Mouse (Mus musculus): ENCODE results near the gene 9130019O22Rik. TPM values are rescaled to one million over a fixed set of nuclear protein-coding genes. Genes with fewer than 3 reads are reported as not detected.
"Not testable (repeated sequence)": the region's sequence is repeated elsewhere in the genome, so short reads cannot be mapped to it uniquely, and the experiment has no call there.

9130019O22Rik gene
- polyA plus RNA-seq, 1 experiment from 2014 or later: 3.9 TPM

DNA sequence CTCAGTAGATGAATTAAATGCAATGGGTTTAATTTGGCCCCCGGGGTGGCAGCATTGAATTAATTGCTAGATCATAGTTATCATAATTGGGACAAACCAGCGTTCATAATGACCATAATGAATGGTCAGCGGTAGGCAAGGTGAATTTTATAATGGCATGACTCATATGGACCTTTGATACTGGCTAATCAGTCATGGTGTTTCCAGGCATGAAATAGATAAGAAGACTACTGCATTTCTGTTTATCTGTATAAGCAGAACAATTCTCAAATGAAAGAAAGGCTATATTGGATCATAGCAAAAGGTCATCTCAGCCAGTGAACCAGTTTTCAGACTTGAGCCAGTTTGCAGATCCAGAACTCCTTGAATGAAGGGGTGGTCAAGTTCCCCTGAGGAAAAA lies 13.4 kb upstream of the 9130019O22Rik start:
- no peaks in the 10 kb centered on the region for H3K27me3 ChIP-seq
- H3K36me3 ChIP-seq: no peaks in the 10 kb centered on the region
- H3K4me3 ChIP-seq: no peak overlapping the region
- H3K9ac ChIP-seq: no peak overlapping the region
- ATAC-seq (ENCODE audit: low FRiP score, low read depth): no peak
- no peaks in the 10 kb centered on the region for H3K4me1 ChIP-seq (replicated peaks)
- no peak overlapping the region for H3K27ac ChIP-seq (replicated peaks)
- no peak overlapping the region for H3K4me2 ChIP-seq
- no peaks in the 10 kb centered on the region for H3K9me3 ChIP-seq
- WGBS: 69% methylated on average over 3 of the region's 3 CpGs

DNA sequence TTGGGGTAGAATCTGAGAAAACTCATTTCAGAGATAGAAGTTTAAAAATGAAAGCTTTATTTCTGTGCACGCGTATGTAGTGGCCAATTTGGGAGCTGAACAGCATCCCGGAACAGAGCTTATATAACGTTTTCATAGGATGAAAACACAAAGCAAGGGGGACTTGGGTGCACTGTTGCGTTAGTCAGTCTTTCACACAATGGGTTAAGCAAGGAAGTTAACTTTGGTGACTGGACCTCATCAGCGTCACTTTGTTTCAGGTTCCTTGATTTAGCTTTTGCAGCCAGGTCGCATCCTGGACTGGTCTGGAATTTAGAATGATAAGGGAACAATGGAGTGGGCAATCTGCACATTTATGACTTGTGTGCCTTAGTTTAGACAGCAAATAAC lies 7.0 kb upstream of the 9130019O22Rik start:
- no peaks in the 10 kb centered on the region for H3K9me3 ChIP-seq
- ATAC-seq (ENCODE audit: low FRiP score, low read depth): no peak
- H3K27ac ChIP-seq (replicated peaks): peak overlapping the region; percentile 91
- 28% methylated on average over 7 of the region's 7 CpGs for WGBS
- peaks cover 16% of the 10 kb centered on the region for H3K4me1 ChIP-seq (replicated peaks)
- no peaks in the 10 kb centered on the region for H3K36me3 ChIP-seq
- no peaks in the 10 kb centered on the region for H3K27me3 ChIP-seq
- H3K4me3 ChIP-seq: peak overlapping the region; percentile 79
- H3K9ac ChIP-seq: peak overlapping the region; percentile 34
- peak overlapping the region; percentile 60 for H3K4me2 ChIP-seq

DNA sequence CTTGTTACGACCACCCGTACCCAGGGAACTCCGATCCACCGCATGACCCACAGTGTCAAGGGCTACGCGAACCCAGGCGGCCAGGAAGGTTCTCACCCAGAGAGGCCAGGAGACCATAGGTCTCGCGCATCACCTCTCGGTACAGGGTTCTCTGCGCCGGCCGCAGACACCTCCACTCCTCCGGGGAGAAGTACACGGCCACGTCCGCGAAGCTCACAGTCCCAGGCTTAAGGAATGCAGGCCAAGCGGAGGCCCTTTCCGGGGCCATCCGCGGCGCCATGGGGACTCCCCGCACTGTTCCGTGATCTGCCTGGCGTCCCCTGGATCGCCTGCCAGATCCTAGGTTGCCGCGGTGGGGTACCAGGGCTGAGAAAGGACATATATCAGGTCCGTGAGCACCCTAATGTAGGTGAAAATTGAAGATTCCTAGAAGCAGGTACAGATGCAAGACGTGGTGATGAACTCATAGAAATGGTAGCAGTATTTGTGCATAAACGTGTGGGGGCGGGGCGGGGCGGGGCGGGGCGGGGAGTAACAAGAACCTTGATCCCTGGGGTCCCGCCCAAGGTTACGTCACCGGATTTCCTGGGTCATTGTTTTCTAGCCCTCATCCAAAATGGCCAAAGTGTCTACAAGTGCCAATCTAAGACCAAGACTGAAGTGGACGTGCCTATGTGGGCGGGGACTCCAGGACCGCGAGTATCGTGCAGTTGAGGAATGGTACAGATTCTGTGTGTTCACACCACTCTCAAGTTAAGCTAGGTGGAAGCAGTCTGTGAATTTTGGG lies 6.4 kb upstream of the 9130019O22Rik start, which contains the start of gene E430018J23Rik:
Gene E430018J23Rik (minus strand): TSS at position 473 of the 787 bp plus-strand sequence.
- peak; percentile 95 for ATAC-seq (ENCODE audit: low FRiP score, low read depth)
- no peaks in the 10 kb centered on the region for H3K9me3 ChIP-seq
- H3K9ac ChIP-seq: peak within 1 kb of the TSS; percentile 85
- H3K36me3 ChIP-seq: no peaks in the 10 kb centered on the region
- peak within 1 kb of the TSS; percentile 91 for H3K27ac ChIP-seq (replicated peaks)
- H3K4me3 ChIP-seq: peak within 1 kb of the TSS; percentile 79
- no peaks in the 10 kb centered on the region for H3K27me3 ChIP-seq
- peaks cover 16% of the 10 kb centered on the region for H3K4me1 ChIP-seq (replicated peaks)
- peak within 1 kb of the TSS; percentile 60 for H3K4me2 ChIP-seq
- under 1% methylated on average over 45 of the region's 45 CpGs for WGBS

DNA sequence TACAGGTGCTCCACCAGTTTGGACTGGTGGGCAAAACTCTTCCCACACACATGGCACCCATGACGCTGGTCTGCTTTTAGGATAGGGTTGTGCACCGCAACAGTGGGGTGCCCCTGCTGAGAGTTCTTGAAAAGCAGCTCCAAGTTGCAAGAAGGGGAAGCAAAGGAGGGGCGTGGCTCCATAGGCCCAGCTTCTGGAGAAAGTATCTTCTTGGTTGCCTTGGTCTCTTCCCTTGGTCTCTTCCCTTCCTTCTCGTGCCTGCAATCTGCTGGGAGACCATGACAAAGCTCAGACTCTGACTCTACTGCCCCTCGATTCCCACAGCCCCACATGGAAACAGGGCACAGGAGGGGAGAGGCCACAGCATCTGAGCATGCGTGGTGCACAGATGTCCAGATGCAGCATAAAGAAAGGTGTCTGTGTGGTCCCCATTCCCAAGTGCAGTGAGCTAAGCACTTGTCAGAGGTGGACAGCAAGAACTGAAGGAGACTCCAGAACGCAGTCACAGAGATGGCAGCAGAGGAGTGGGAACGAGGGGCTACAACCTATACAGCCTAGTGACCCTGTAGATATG lies 5.4 kb upstream of the 9130019O22Rik start:
- WGBS: 91% methylated on average over 8 of the region's 8 CpGs
- Histone ChIP-seq H3K4me3 (peak overlapping the region; percentile 79), H3K4me2 (peak overlapping the region; percentile 60), H3K9me3 (no peaks in the 10 kb centered on the region), H3K27ac (replicated peaks) (peak overlapping the region; percentile 91; the same call in 1 of the 2 replicates), H3K27me3 (no peaks in the 10 kb centered on the region), H3K9ac (peak overlapping the region; percentile 85; the same call in 1 of the 2 replicates), H3K36me3 (no peaks in the 10 kb centered on the region), H3K4me1 (replicated peaks) (peaks cover 16% of the 10 kb centered on the region)
- no peak for ATAC-seq (ENCODE audit: low FRiP score, low read depth)

DNA sequence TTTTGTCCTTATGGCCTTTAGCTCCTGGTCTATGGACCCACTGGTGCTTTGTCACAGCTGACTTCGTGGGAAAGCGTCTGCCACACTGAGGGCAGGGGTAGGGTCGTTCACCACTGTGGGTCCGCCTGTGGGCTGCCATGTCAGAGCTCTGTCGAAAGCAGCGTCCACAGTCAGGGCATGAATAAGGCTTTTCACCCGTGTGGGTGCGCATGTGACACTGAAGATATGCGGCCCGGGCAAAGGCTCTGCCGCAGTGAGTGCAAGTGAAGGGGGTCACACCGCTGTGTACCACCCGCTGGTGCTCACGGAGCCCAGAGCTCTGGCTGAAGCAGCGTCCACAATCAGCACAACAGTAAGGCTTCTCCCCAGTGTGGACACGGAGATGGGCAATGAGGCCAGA lies 4.6 kb upstream of the 9130019O22Rik start:
- Histone ChIP-seq H3K9me3 (no peaks in the 10 kb centered on the region), H3K36me3 (no peaks in the 10 kb centered on the region), H3K4me2 (no peak overlapping the region), H3K27me3 (no peaks in the 10 kb centered on the region), H3K9ac (no peak overlapping the region), H3K27ac (replicated peaks) (no peak overlapping the region), H3K4me3 (no peak overlapping the region), H3K4me1 (replicated peaks) (peaks cover 16% of the 10 kb centered on the region)
- ATAC-seq (ENCODE audit: low FRiP score, low read depth): no peak
- 95% methylated on average over 16 of the region's 16 CpGs for WGBS

DNA sequence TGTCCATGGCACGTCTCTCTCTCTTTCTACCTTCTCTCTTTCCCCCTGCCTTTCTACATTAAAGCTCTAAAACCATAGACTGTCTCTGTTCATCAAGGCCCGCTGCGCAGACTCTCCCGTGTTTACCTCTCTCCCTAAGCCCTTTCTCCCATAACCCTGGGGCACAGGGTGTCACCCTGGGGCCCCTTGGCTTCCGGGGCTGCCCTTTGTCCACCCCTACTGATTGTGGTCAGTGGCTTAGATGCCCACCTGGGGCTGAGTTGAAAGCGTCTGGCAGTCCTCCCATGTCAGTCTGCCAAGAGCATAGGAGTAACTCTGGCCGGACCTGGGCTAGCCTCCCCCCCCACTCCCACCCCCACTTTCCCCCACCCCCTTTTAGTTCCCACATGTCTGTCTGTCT lies 3.3 kb upstream of the 9130019O22Rik start:
- WGBS: 76% methylated on average over 7 of the region's 7 CpGs
- H3K27me3 ChIP-seq: no peaks in the 10 kb centered on the region
- H3K27ac ChIP-seq (replicated peaks): no peak overlapping the region
- H3K36me3 ChIP-seq: peaks cover 3% of the 10 kb centered on the region; the same call in 1 of the 2 replicates
- no peak for ATAC-seq (ENCODE audit: low FRiP score, low read depth)
- peaks cover 22% of the 10 kb centered on the region for H3K4me1 ChIP-seq (replicated peaks)
- H3K9ac ChIP-seq: no peak overlapping the region
- H3K4me2 ChIP-seq: no peak overlapping the region
- H3K4me3 ChIP-seq: no peak overlapping the region
- no peaks in the 10 kb centered on the region for H3K9me3 ChIP-seq

DNA sequence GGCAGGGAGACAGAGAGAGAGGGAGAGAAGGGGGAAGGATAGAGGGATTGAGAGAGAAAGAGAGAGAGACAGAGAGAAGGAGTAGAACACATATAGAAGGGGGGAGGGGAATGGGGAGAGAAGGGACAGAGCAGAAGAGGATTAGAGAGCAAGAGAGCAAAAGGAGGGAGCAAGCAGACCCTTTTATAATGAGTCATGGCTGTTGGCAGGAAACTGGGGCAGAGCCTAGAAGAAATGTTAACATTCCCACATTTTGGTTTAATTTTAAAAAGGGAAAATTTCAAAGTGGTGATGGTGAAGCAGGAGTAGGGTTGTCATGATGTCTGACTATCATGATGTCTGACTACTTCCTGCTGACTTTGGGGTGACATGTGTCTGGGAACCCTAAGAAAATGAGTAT lies 1.2 kb upstream of the 9130019O22Rik start:
- H3K4me2 ChIP-seq; H3K9me3 ChIP-seq; H3K27me3 ChIP-seq; ATAC-seq (ENCODE audit: low FRiP score, low read depth); H3K9ac ChIP-seq; H3K4me3 ChIP-seq; H3K27ac ChIP-seq (replicated peaks): not testable (repeated sequence)
- Histone ChIP-seq H3K4me1 (replicated peaks) (peaks cover 15% of the 10 kb centered on the region), H3K36me3 (peaks cover 10% of the 10 kb centered on the region)

DNA sequence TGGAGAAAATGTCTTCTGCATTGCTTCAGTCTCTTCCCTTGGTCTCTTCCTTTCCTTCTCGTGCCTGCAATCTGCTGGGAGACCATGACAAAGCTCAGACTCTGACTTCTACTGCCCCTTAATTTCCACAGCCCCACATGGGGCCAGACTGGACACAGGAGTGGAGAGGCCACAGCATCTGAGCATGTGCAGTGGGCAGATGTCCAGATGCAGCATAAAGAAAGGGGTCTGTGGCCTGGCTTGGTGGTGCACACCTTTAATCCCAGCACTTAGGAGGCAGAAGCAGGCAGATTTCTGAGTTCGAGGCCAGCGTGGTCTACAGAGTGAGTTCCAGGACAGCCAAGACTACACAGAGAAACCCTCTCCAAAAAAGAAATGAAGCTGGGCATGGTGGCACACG lies 1.4 kb downstream of the 9130019O22Rik start:
- H3K9ac ChIP-seq; H3K27ac ChIP-seq (replicated peaks); H3K4me2 ChIP-seq; H3K27me3 ChIP-seq; ATAC-seq (ENCODE audit: low FRiP score, low read depth); H3K4me3 ChIP-seq; H3K4me1 ChIP-seq (replicated peaks); H3K9me3 ChIP-seq: not testable (repeated sequence)
- peaks cover 10% of the 10 kb centered on the region for H3K36me3 ChIP-seq
- WGBS: 95% methylated on average over 4 of the region's 4 CpGs

DNA sequence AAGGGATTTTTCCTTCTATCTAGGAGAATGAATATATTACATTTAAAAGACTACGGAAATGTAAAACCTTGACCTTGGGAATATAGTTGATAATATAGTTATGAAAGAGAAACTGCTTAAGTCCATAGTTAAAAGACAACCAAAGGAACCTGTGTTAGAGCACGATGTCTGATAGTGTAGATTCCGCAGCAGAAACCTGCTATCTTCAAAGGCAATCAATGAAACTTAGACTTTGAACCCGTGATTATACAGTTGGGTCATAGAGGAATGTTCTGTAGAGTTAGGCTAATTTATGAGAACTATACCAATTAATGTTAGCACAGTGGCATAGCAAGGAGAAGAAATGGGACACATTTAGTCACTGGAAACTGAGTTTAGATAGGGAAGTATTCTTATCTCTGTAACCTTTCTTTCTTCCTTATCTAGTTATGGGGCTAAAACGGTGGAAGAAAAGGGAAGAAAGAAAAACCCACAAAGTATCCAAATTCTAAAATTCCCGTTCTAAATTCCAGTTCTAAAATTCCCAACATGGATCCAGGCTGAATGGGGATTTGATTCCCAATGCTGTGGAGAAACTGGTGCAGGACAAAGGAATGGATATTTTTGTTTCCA lies 8.6 kb downstream of the 9130019O22Rik start:
- Histone ChIP-seq H3K9me3 (no peaks in the 10 kb centered on the region), H3K27me3 (no peaks in the 10 kb centered on the region), H3K4me3 (no peak overlapping the region), H3K4me2 (no peak overlapping the region), H3K4me1 (replicated peaks) (peaks cover 4% of the 10 kb centered on the region; the same call in 1 of the 2 replicates), H3K27ac (replicated peaks) (no peak overlapping the region), H3K9ac (no peak overlapping the region), H3K36me3 (peaks cover 7% of the 10 kb centered on the region; the same call in 1 of the 2 replicates)
- WGBS: 80% methylated on average over 6 of the region's 6 CpGs
- ATAC-seq (ENCODE audit: low FRiP score, low read depth): no peak

DNA sequence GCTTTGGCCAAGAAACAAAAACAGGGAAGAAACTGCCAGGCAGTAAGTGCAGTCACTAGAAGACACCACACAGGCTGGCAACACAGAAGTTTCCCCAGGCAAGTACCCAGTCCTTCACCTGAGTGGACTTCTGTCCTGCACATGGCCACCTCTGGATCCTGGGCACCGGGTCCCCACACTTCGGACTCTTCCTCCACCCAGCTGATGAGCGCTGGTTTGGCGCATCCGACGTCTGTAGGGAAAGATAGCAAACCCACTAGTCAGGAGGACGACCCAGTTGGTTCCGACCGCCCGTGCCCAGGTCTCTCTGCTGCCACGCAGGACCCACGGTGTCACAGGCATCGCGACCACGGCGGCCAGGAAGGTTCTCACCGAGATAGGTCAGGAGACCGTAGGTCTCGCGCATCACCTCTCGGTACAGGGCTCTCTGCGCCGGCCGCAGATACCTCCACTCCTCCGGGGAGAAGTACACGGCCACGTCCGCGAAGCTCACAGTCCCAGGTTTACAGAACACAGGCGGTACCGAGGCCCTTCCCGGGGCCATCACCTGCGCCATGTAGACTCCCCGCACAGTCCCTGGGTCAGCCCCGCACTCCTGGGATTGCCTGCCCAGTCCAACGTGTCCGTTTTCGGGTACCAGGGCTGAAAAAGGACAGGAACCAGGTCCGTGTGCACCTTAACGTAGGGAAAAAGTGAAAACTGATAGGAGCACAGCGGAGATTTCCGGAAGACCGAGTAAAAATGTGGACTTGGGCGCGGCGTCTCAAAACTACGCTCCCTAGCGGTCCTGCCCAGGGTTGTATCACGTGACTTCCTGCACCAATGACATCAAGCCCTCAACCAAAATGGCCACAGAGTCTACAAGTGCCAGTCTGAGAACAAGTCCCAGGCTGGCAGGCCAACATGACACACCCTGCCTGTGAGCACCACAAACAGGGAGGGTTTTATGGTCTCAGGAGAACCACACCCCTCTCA lies 11.4 kb downstream of the 9130019O22Rik start, which contains the start of gene Zfp747:
Gene Zfp747 (minus strand): TSS at position 780 of the 975 bp plus-strand sequence.
- H3K9ac ChIP-seq: peak within 1 kb of the TSS; percentile 64
- not testable (repeated sequence) for H3K36me3 ChIP-seq; H3K9me3 ChIP-seq; H3K27me3 ChIP-seq; H3K4me1 ChIP-seq (replicated peaks)
- peak within 1 kb of the TSS; percentile 75 for H3K4me2 ChIP-seq
- peak within 1 kb of the TSS; percentile 63 for H3K27ac ChIP-seq (replicated peaks)
- H3K4me3 ChIP-seq: peak within 1 kb of the TSS; percentile 58
- WGBS: 3% methylated on average over 49 of the region's 49 CpGs
- peak; percentile 94 for ATAC-seq (ENCODE audit: low FRiP score, low read depth)

DNA sequence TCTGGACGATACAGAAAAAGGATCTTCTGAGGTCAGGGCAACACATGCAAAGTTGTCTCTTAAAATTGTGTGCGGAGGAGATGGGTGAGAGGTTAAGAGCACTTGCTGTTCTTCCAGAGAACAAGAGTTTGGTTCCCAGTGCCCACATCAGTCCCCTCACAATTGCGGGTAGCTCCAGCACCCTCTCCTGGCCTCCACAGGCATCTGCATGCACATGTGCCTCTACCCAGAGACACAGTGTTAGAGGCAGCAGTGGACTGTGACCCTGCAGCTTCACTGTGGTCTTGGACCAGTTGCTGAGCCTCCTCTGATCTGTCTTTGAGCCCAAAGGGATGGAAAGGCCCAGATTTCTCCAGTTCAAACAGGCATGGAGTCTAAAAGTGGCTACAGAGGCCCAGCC lies 15.1 kb downstream of the 9130019O22Rik start:
- not testable (repeated sequence) for H3K27me3 ChIP-seq; H3K9ac ChIP-seq; H3K27ac ChIP-seq (replicated peaks); H3K4me2 ChIP-seq; ATAC-seq (ENCODE audit: low FRiP score, low read depth); H3K36me3 ChIP-seq; H3K4me3 ChIP-seq; H3K4me1 ChIP-seq (replicated peaks); H3K9me3 ChIP-seq
- 81% methylated on average over 3 of the region's 3 CpGs for WGBS

All from hindbrain, embryonic 15.5 days (tissue).